Mouse (Mus musculus) embryo, embryonic 10 days (tissue): ENCODE results near the gene Gca.
"Not testable (repeated sequence)": the region's sequence is repeated elsewhere in the genome, so short reads cannot be mapped to it uniquely, and the experiment has no call there.

Experiments
- DNase-seq: peaks from one replicate; pipeline ENCODE4 v3.0.0-alpha.2; 2015; ENCODE audit warnings: low spot score

The Gca gene

GRCm38 (mm10) chr2:62670301-62670700 lies 6.2 kb downstream of the Gca start:
- no peak for DNase-seq

- no peak for DNase-seq
Measured at GRCm38 (mm10) chr2:62670767-62671166, 6.7 kb downstream of the Gca start.

- DNase-seq = no peak
Measured at GRCm38 (mm10) chr2:62672788-62673187, 8.7 kb downstream of the Gca start.

- DNase-seq = no peak
Measured at GRCm38 (mm10) chr2:62681667-62682066, 17.6 kb downstream of the Gca start.

- DNase-seq = no peak
Measured at GRCm38 (mm10) chr2:62684989-62685595, 21.0 kb downstream of the Gca start.

- DNase-seq = no peak
Measured at GRCm38 (mm10) chr2:62685934-62686333, 21.8 kb downstream of the Gca start.

- DNase-seq = no peak
Measured at GRCm38 (mm10) chr2:62706313-62706712, 42.2 kb downstream of the Gca start.

- no peak for DNase-seq
Measured at GRCm38 (mm10) chr2:62709633-62710032, 45.5 kb downstream of the Gca start.

GRCm38 (mm10) chr2:62714362-62714761 lies 50.3 kb downstream of the Gca start:
- DNase-seq = not testable (repeated sequence)

GRCm38 (mm10) chr2:62715260-62715659 lies 51.2 kb downstream of the Gca start:
- no peak for DNase-seq

- DNase-seq = no peak
Measured at GRCm38 (mm10) chr2:62717270-62717669, 53.2 kb downstream of the Gca start.

- no peak for DNase-seq
Measured at GRCm38 (mm10) chr2:62718411-62718810, 54.3 kb downstream of the Gca start.

- no peak for DNase-seq
Measured at GRCm38 (mm10) chr2:62725946-62726345, 61.9 kb downstream of the Gca start.

GRCm38 (mm10) chr2:62727732-62728131 lies 63.6 kb downstream of the Gca start:
- DNase-seq = no peak

- DNase-seq = no peak
Measured at GRCm38 (mm10) chr2:62730671-62731070, 66.6 kb downstream of the Gca start.

GRCm38 (mm10) chr2:62743098-62743497 lies 79.0 kb downstream of the Gca start:
- no peak for DNase-seq
